Mouse (Mus musculus): ENCODE results near the gene Oog1. TPM values are rescaled to one million over a fixed set of nuclear protein-coding genes. Genes with fewer than 3 reads are reported as not detected.
"Not testable (repeated sequence)": the region's sequence is repeated elsewhere in the genome, so short reads cannot be mapped to it uniquely, and the experiment has no call there.

Gene Oog1
- not detected in 2 replicates for polyA plus RNA-seq (2012; rRNA removed)

DNA sequence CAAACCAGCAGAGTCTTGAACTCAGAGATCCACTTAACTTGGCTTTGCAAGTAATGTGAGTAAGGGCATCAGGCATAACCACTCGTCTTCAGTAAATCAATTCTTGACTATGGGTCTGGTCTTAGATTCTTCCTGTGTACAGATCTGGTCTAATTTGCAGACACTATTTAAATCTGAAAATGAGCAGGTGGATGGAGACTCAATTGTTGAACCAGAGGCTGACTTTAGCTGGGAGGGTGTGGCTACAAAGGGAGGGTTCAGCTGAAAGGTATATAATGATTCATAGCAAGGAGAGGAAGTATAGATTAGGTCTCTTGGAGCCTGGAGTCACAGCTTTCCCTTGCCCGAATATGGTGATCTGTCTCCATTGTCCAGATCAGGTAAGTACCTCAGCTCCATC, at the start of gene Oog1:
TSS of gene Oog1 (plus strand) at position 301 of the 400 bp plus-strand sequence.
- DNase-seq (ENCODE audit: extremely low spot score in 1 of 2, low spot score in 1 of 2) = not testable (repeated sequence)

DNA sequence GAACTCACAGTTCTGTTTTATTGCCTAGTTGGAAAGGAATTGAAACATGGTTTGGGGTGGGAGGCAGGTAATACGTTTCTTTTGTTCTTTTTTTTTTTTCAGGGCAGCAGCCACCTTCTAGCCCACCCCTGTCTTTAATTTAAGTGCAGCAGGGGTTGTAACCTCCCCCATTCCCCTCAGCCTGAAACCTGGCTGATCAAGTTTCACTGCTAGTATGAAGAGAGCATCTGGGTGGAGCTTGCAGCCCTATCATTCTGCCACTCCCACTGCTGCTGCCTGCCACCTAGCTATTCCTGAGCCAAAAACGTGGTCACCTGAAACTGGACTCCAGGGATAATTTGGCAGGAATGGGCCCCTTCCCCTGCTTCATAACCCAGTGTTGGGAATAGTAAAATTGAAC, 1.1 kb upstream of the Oog1 start:
- DNase-seq (ENCODE audit: extremely low spot score in 1 of 2, low spot score in 1 of 2) = not testable (repeated sequence)

DNA sequence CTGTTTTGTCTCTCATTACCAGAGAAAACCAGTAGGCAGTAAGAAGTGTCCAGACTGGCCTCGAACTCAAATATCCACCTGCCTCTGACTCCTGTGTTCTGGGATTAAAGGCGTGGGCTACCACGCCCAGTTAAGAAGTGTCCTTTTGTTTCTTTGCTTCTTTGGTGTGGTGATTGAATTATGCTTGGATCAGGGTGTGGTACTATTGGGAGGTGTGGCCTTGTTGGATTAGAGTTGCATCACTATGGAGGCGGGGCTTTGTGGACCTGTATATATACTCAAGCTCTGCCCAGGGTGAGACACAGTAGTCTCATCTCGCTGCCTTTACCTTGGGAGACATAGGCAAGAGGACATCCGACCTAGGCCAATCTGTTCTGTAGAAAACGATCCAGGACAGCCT, 16.1 kb downstream of the Oog1 start, which contains the start of gene Gm4027:
TSS of gene Gm4027 (plus strand) at position 301 of the 400 bp plus-strand sequence.
- DNase-seq (ENCODE audit: extremely low spot score in 1 of 2, low spot score in 1 of 2) = not testable (repeated sequence)

DNA sequence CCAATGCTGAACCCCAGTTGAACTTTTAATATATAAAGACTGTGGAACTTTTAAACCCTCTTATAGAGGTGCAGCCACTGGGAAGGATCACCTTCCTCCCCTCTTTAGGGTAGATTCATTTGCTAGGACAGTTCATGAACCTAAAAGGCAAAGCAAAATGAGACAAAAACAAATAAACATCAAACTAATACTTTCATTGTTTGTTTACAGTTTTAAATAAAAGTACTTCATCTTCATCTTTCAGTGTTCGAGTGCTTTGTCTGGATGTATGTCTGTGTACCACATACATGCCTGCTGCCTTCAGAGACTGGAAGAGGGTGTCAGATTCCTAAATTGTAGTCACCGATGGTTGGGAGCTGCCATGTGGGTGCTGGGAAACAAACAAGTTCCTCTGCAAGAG, 42.0 kb downstream of the Oog1 start, which contains the start of gene Gm16381:
TSS of gene Gm16381 (minus strand) at position 101 of the 400 bp plus-strand sequence.
- not testable (repeated sequence) for DNase-seq (ENCODE audit: extremely low spot score in 1 of 2, low spot score in 1 of 2)

GRCm38 (mm10) chr12:87652916-87653703, 50.6 kb downstream of the Oog1 start:
- DNase-seq (ENCODE audit: extremely low spot score in 1 of 2, low spot score in 1 of 2) = not testable (repeated sequence)

Other genes starting within 250 kb of the Oog1 start
- 19.3 and 22.8 TPM in 2 replicates for gene Sptlc2, start 214.3 kb upstream of the Oog1 start, polyA plus RNA-seq (2012; rRNA removed)
- 66.7 and 70.4 TPM in 2 replicates for gene Slirp, start 158.8 kb upstream of the Oog1 start, polyA plus RNA-seq (2012; rRNA removed)
- 17.3 and 20.0 TPM in 2 replicates for gene Alkbh1, start 158.7 kb upstream of the Oog1 start, polyA plus RNA-seq (2012; rRNA removed)
- 37.3 and 42.9 TPM in 2 replicates for gene Snw1, start 130.4 kb upstream of the Oog1 start, polyA plus RNA-seq (2012; rRNA removed)
- gene Gm5788, start 108.0 kb upstream of the Oog1 start, polyA plus RNA-seq (2012; rRNA removed) = not detected in 2 replicates
- gene Gm8300, start 88.4 kb upstream of the Oog1 start, polyA plus RNA-seq (2012; rRNA removed) = not detected in 2 replicates
- gene Gm4027, start 16.2 kb downstream of the Oog1 start, polyA plus RNA-seq (2012; rRNA removed) = not detected in 2 replicates
- gene Gm16381, start 41.9 kb downstream of the Oog1 start, polyA plus RNA-seq (2012; rRNA removed) = not detected in 2 replicates
- gene Gm21319, start 173.1 kb downstream of the Oog1 start, polyA plus RNA-seq (2012; rRNA removed) = not detected in 2 replicates
- gene Gm21936, start 192.8 kb downstream of the Oog1 start, polyA plus RNA-seq (2012; rRNA removed) = not detected in 2 replicates
- gene BB287469, start 213.9 kb downstream of the Oog1 start, polyA plus RNA-seq (2012; rRNA removed) = not detected in 2 replicates
- gene Gm2001, start 239.7 kb downstream of the Oog1 start, polyA plus RNA-seq (2012; rRNA removed) = not detected in 2 replicates